Mouse (Mus musculus) right cerebral cortex, postnatal 14 days (tissue): ENCODE measurements at regions not wholly inside any gene's neighbourhood (a gene's known extent, or its start where the extent isn't known, plus 50 kb on each side); places are given as distances from the start of the nearest gene placed in this dataset.
A peak's percentile ranks its signal among the peaks of the same experiment; 100 is the strongest.

Source experiments
- DNase-seq: peaks from one replicate; pipeline ENCODE4 v3.0.0; 2022

GRCm38 (mm10) chr1:60823006-60823665, 63.7 kb upstream of the Ctla4 start:
- DNase-seq: peak; percentile 58

DNA sequence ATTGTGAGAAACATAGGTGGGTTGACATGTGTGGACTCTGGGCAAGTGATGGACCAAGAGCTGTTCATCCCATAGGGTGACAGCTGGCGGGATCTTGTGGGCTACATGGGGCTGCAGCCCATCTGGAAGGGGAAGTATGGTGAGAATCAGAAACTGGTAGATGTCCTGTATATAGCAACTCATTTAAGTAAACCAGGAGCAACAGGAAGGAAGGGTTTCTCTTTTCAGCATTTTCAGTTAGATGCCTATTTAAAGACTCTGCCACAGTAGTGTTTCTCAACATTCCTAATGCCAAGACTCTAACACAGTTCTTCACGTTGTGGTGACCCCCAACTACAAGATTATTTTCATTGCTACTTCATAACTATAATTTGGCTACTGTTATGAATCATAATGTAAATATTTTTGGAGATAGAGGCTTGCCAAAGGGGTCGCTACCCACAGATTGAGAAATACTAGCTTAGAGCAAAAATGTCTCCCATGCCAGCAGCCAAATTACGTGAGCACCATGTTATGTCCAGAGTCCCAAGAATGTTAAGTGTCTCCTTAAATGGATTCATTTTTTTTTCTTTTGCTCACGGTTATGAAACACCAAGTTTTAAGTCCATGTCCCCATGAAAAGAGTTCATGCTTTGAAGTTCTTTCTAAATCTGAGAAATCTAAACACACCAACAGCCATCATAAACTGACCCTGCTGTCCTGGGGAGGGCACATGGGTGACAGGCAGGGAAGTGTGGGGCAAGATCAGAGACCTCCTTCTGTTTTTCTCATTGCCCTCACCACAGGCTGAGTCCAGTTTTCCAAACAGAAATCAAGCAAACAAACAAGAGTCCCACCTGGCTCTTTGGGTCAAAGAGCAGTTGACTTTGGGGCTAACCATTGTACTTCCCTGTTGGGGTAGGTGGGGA, 62.3 kb upstream of the Ctla4 start:
- no peak for DNase-seq

GRCm38 (mm10) chr1:60825256-60826186, 61.3 kb upstream of the Ctla4 start:
- no peak for DNase-seq

- no peak for DNase-seq
Observed at GRCm38 (mm10) chr1:60826981-60827380, 59.8 kb upstream of the Ctla4 start.

GRCm38 (mm10) chr1:60828152-60828551, 58.6 kb upstream of the Ctla4 start:
- DNase-seq: no peak

- DNase-seq: no peak
Observed at GRCm38 (mm10) chr1:60829849-60830248, 57.0 kb upstream of the Ctla4 start.

- no peak for DNase-seq
Observed at GRCm38 (mm10) chr1:60833668-60834067, 53.1 kb upstream of the Ctla4 start.
